Mouse (Mus musculus) embryonic fibroblast, embryonic 13.5 days (primary cell): ENCODE results near the gene Klhl3.

Source experiments
- CTCF ChIP-seq: IDR thresholded peaks from 2 replicates; pipeline ENCODE4 v1.5.1; 2011; ENCODE audit warnings: mild to moderate bottlenecking, control low read depth, low read length, moderate library complexity, borderline replicate concordance; ENCODE audit not compliant: insufficient read depth
- POLR2A ChIP-seq: IDR thresholded peaks from 2 replicates; pipeline ENCODE4 v1.6.1; 2011; ENCODE audit warnings: low read depth, mild to moderate bottlenecking, control low read depth, low read length, moderate library complexity

GRCm38 (mm10) chr13:58068421-58069209 is 44.8 kb downstream of the Klhl3 start:
- TF ChIP-seq CTCF: no peak
- no peak for TF ChIP-seq POLR2A
